17 mouse cellular contexts compared by ENCODE assay signal in genomic region chr2:32063451-32064151, GRCm38 (mm10). TPM values are rescaled to one million over a fixed set of nuclear protein-coding genes. Genes with fewer than 3 reads are reported as not detected.
A peak's percentile ranks its signal among the peaks of the same experiment; 100 is the strongest.
DNase-seq lines count a peak whose midpoint lies in the region; ATAC-seq and TF ChIP-seq lines count a peak whose summit lies in the region.
"Had no signal": no experiment of that assay in that cellular context is flagged by ENCODE, and none has a peak within 500 bp of the region (broad histone marks: within the 10 kb centered on the region; RNA-seq: fewer than 3 reads in every experiment).

No protein-coding gene starts in this region.

- no peak for TF ChIP-seq CTCF in liver, postnatal 0 days (IDR thresholded peaks at IDR 0.05; ENCODE audit: low read depth)

- DNase-seq in embryonic facial prominence, embryonic 14.5 days (ENCODE audit: low spot score), result no peak
- no peak for DNase-seq in embryonic facial prominence, embryonic 10.5 days (ENCODE audit: low spot score)
- no peak for DNase-seq in liver, postnatal 0 days
- DNase-seq in right cerebral cortex, postnatal 36 days (ENCODE audit: low spot score in 2 of 2), result no peak
- DNase-seq in left cerebral cortex, postnatal 10 days (ENCODE audit: extremely low spot score in 1 of 2, low spot score in 2 of 2), result no peak
- DNase-seq: cerebellum, postnatal 36 days; gastrocnemius, postnatal 14 days; kidney, postnatal 10 days; layer of hippocampus, adult 9-11 months; lung, postnatal 36 days had no signal

- H3K9me3 ChIP-seq in embryonic facial prominence, embryonic 14.5 days (ENCODE audit: control insufficient read depth, low read length), result no peaks in the 10 kb centered on the region
- H3K9me3 ChIP-seq in embryonic facial prominence, embryonic 10.5 days, result no peaks in the 10 kb centered on the region
- no peaks in the 10 kb centered on the region for H3K9me3 ChIP-seq in megakaryocyte, embryonic 14.5 days
- H3K9me3 ChIP-seq in heart, embryonic 15.5 days (replicated peaks), result no peaks in the 10 kb centered on the region
- no peaks in the 10 kb centered on the region for H3K9me3 ChIP-seq in liver, postnatal 0 days (ENCODE audit: low read length)
- H3K9me3 ChIP-seq: midbrain, embryonic 12.5 days had no signal

- no peaks in the 10 kb centered on the region for H3K36me3 ChIP-seq in embryonic facial prominence, embryonic 14.5 days (ENCODE audit: control insufficient read depth, insufficient read depth, low read length)
- no peaks in the 10 kb centered on the region for H3K36me3 ChIP-seq in embryonic facial prominence, embryonic 10.5 days (replicated peaks)
- peaks cover 67% of the 10 kb centered on the region for H3K36me3 ChIP-seq in megakaryocyte, embryonic 14.5 days (replicated peaks; ENCODE audit: low read length)
- peaks cover 3% of the 10 kb centered on the region; the same call in 1 of the 2 replicates for H3K36me3 ChIP-seq in heart, embryonic 15.5 days
- peaks cover 4% of the 10 kb centered on the region for H3K36me3 ChIP-seq in liver, postnatal 0 days (replicated peaks; ENCODE audit: insufficient read depth, low read length)
- H3K36me3 ChIP-seq: midbrain, embryonic 12.5 days had no signal

- H3K27ac ChIP-seq in embryonic facial prominence, embryonic 14.5 days (replicated peaks; ENCODE audit: low read depth, low read length), result no peak overlapping the region
- no peak overlapping the region for H3K27ac ChIP-seq in embryonic facial prominence, embryonic 10.5 days (replicated peaks)
- H3K27ac ChIP-seq in heart, embryonic 15.5 days, result peak overlapping the region; percentile 94
- H3K27ac ChIP-seq in liver, postnatal 0 days (ENCODE audit: low read depth), result peak overlapping the region; percentile 67
- H3K27ac ChIP-seq: hindbrain, embryonic 14.5 days; midbrain, embryonic 12.5 days had no signal

- no peak overlapping the region for H3K4me2 ChIP-seq in embryonic facial prominence, embryonic 14.5 days (ENCODE audit: low read depth, low read length)
- H3K4me2 ChIP-seq in heart, embryonic 15.5 days, result peak overlapping the region; percentile 37
- no peak overlapping the region for H3K4me2 ChIP-seq in liver, postnatal 0 days (ENCODE audit: low read depth, low read length)
- H3K4me2 ChIP-seq: hindbrain, embryonic 14.5 days; midbrain, embryonic 12.5 days had no signal

- H3K4me1 ChIP-seq in embryonic facial prominence, embryonic 14.5 days (ENCODE audit: control insufficient read depth, insufficient read depth, low read length), result peaks cover 6% of the 10 kb centered on the region; the same call in 1 of the 2 replicates
- peaks cover 59% of the 10 kb centered on the region for H3K4me1 ChIP-seq in embryonic facial prominence, embryonic 10.5 days
- H3K4me1 ChIP-seq in megakaryocyte, embryonic 14.5 days, result peaks cover 100% of the 10 kb centered on the region
- peaks cover 94% of the 10 kb centered on the region for H3K4me1 ChIP-seq in heart, embryonic 15.5 days (replicated peaks)
- peaks cover 29% of the 10 kb centered on the region for H3K4me1 ChIP-seq in liver, postnatal 0 days (ENCODE audit: insufficient read depth)
- H3K4me1 ChIP-seq: midbrain, embryonic 12.5 days had no signal

- no peak overlapping the region for H3K4me3 ChIP-seq in embryonic facial prominence, embryonic 14.5 days (ENCODE audit: low read depth, low read length)
- no peak overlapping the region for H3K4me3 ChIP-seq in embryonic facial prominence, embryonic 10.5 days
- peak overlapping the region; percentile 29 for H3K4me3 ChIP-seq in megakaryocyte, embryonic 14.5 days (replicated peaks)
- no peak overlapping the region for H3K4me3 ChIP-seq in heart, embryonic 15.5 days
- H3K4me3 ChIP-seq in liver, postnatal 0 days (ENCODE audit: low read depth, low read length), result no peak overlapping the region
- H3K4me3 ChIP-seq: midbrain, embryonic 12.5 days had no signal

- no peak for TF ChIP-seq EP300 in liver, postnatal 0 days (IDR thresholded peaks at IDR 0.05; ENCODE audit: low read depth)

- 0 out of 2 replicates have a peak overlapping the region, but pooled peaks have one; percentile 2 for H3K9ac ChIP-seq in embryonic facial prominence, embryonic 14.5 days (ENCODE audit: low read depth, low read length)
- H3K9ac ChIP-seq in heart, embryonic 15.5 days, result peak overlapping the region; percentile 13; the same call in 1 of the 2 replicates
- H3K9ac ChIP-seq in liver, postnatal 0 days (replicated peaks), result no peak overlapping the region; the same call in 1 of the 2 replicates
- H3K9ac ChIP-seq: hindbrain, embryonic 14.5 days; midbrain, embryonic 12.5 days had no signal

- no peaks in the 10 kb centered on the region for H3K27me3 ChIP-seq in embryonic facial prominence, embryonic 14.5 days (replicated peaks; ENCODE audit: control insufficient read depth, insufficient read depth, low read length)
- peaks cover 9% of the 10 kb centered on the region for H3K27me3 ChIP-seq in embryonic facial prominence, embryonic 10.5 days (replicated peaks; ENCODE audit: low read depth, poor library complexity, severe bottlenecking)
- no peaks in the 10 kb centered on the region for H3K27me3 ChIP-seq in megakaryocyte, embryonic 14.5 days (replicated peaks)
- no peaks in the 10 kb centered on the region for H3K27me3 ChIP-seq in heart, embryonic 15.5 days
- H3K27me3 ChIP-seq in liver, postnatal 0 days (ENCODE audit: insufficient read depth, low read length), result no peaks in the 10 kb centered on the region

- intact Hi-C loops in left cerebral cortex, postnatal 10 days (cut with DNase I), result no loop called here

- peak; percentile 27; the same call in 1 of the 2 replicates for ATAC-seq in embryonic facial prominence, embryonic 14.5 days (ENCODE audit: low read depth)
- no peak for ATAC-seq in megakaryocyte, adult 5-6 weeks (ENCODE audit: poor library complexity, severe bottlenecking)
- peak; percentile 33 for ATAC-seq in heart, embryonic 15.5 days (replicated peaks; ENCODE audit: insufficient number of reproducible peaks, insufficient read depth, low FRiP score, low read depth)
- no peak for ATAC-seq in liver, postnatal 0 days
- ATAC-seq: intestine, postnatal 0 days; Patski had no signal

- WGBS in embryonic facial prominence, embryonic 14.5 days, result 79% methylated on average over 7 of the region's 7 CpGs
- WGBS in embryonic facial prominence, embryonic 10.5 days, result 82% methylated on average over 7 of the region's 7 CpGs
- WGBS in heart, embryonic 15.5 days, result 41% methylated on average over 7 of the region's 7 CpGs
- 61% methylated on average over 7 of the region's 7 CpGs for WGBS in liver, postnatal 0 days (ENCODE audit: insufficient replicate concordance)

RNA-seq across cellular contexts. Expression of gene Fam78a, which starts 21.1 kb away (rescaled TPM):
- polyA plus RNA-seq in embryonic facial prominence, embryonic 14.5 days (2014; fragmentation: Nextera tagmentation; extraction: Ambion mirVana), result 8.2 and 8.9 TPM in 2 replicates
- polyA plus RNA-seq in embryonic facial prominence, embryonic 10.5 days (2016; fragmentation: Nextera tagmentation; extraction: Ambion mirVana), result 1.8 and 2.2 TPM in 2 replicates
- 43.5 and 60.3 TPM in 2 replicates for polyA plus RNA-seq in megakaryocyte, embryonic 14.5 days (2012; ENCODE audit: insufficient read depth, low replicate concordance)
- 14.4 and 14.7 TPM in 2 replicates for total RNA-seq in megakaryocyte, adult 5-6 weeks (2015)
- 11.7 and 13.1 TPM in 2 replicates for total RNA-seq in megakaryocyte, adult 5-6 weeks (2017)
- polyA plus RNA-seq in heart, embryonic 15.5 days (2015; fragmentation: Nextera tagmentation; extraction: Ambion mirVana), result 26.7 and 29.1 TPM in 2 replicates
- 3.8 and 4.3 TPM in 2 replicates for polyA plus RNA-seq in liver, postnatal 0 days (2015; fragmentation: Nextera tagmentation; extraction: Ambion mirVana)
- 1 to 10 TPM; 1.2 to 2.3 TPM for total RNA-seq in left cerebral cortex, postnatal 10 days (2021)

RNA-seq across cellular contexts. Expression of gene Plpp7, which starts 31.7 kb away (rescaled TPM):
- polyA plus RNA-seq in embryonic facial prominence, embryonic 14.5 days (2014; fragmentation: Nextera tagmentation; extraction: Ambion mirVana), result 11.7 and 13.0 TPM in 2 replicates
- 4.7 and 5.7 TPM in 2 replicates for polyA plus RNA-seq in embryonic facial prominence, embryonic 10.5 days (2016; fragmentation: Nextera tagmentation; extraction: Ambion mirVana)
- 3.3 and 17.4 TPM in 2 replicates for polyA plus RNA-seq in megakaryocyte, embryonic 14.5 days (2012; ENCODE audit: insufficient read depth, low replicate concordance)
- total RNA-seq in megakaryocyte, adult 5-6 weeks (2015), result 0.14 and 0.33 TPM in 2 replicates
- total RNA-seq in megakaryocyte, adult 5-6 weeks (2017), result 0.24 and 1.2 TPM in 2 replicates
- 15.9 and 16.1 TPM in 2 replicates for polyA plus RNA-seq in heart, embryonic 15.5 days (2015; fragmentation: Nextera tagmentation; extraction: Ambion mirVana)
- 1.6 and 1.7 TPM in 2 replicates for polyA plus RNA-seq in liver, postnatal 0 days (2015; fragmentation: Nextera tagmentation; extraction: Ambion mirVana)
- total RNA-seq in left cerebral cortex, postnatal 10 days (2021), result 10 to 100 TPM; 18.7 to 22.9 TPM

Comparison
In these comparisons a context has a peak if more than half of its experiments do, and no peak if none do; other contexts are left out.
1. ATAC-seq: peak in embryonic facial prominence, embryonic 14.5 days (single experiment) and heart, embryonic 15.5 days (single experiment); none in megakaryocyte, adult 5-6 weeks (single experiment) and liver, postnatal 0 days (single experiment).
2. H3K27ac ChIP-seq: peak in heart, embryonic 15.5 days (single experiment) and liver, postnatal 0 days (single experiment); none in embryonic facial prominence, embryonic 14.5 days (single experiment) and embryonic facial prominence, embryonic 10.5 days (single experiment).